9 mouse cellular contexts compared by ENCODE assay signal in the genomic region with DNA sequence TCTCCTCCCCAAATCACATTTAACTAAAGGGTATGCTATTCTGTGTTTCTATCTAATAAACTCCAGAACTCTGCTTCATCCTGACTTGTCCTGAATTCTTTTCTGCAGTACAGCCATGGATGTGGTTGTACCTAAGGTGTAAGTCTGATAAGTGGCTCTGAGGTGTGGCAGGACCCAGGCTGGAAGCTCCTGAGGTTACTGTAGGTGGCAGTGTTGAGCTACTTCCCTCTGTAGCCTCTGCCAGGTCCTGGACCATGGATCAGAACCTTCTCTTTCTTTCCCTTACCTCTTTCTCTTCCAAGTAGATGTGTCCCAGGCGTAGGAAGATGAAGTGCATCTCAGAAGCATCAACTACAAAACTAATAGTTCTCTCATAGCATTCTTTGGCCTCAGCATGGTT. TPM values are rescaled to one million over a fixed set of nuclear protein-coding genes. Genes with fewer than 3 reads are reported as not detected.
DNase-seq lines count a peak whose midpoint lies in the region; ATAC-seq and TF ChIP-seq lines count a peak whose summit lies in the region.
"Had no signal": no experiment of that assay in that cellular context is flagged by ENCODE, and none has a peak within 500 bp of the region (broad histone marks: within the 10 kb centered on the region; RNA-seq: fewer than 3 reads in every experiment).

No protein-coding gene starts in this region.

- H3K36me3 ChIP-seq in kidney, adult 2 months (ENCODE audit: control insufficient read depth, insufficient read depth, low read length), result no peaks in the 10 kb centered on the region
- no peaks in the 10 kb centered on the region for H3K36me3 ChIP-seq in kidney, embryonic 14.5 days (ENCODE audit: control insufficient read depth, insufficient read depth, low read length)
- no peaks in the 10 kb centered on the region for H3K36me3 ChIP-seq in G1E (replicated peaks)
- no peaks in the 10 kb centered on the region for H3K36me3 ChIP-seq in intestine, postnatal 0 days (ENCODE audit: control insufficient read depth, insufficient read depth)

- TF ChIP-seq POLR2A in kidney, adult 2 months (IDR thresholded peaks at IDR 0.05; ENCODE audit: low read depth, low read length), result no peak

- no peaks in the 10 kb centered on the region for H3K4me1 ChIP-seq in kidney, adult 2 months (ENCODE audit: control insufficient read depth, insufficient read depth, low read length)
- no peaks in the 10 kb centered on the region for H3K4me1 ChIP-seq in kidney, embryonic 14.5 days (ENCODE audit: control insufficient read depth, insufficient read depth, low read length)
- peaks cover 4% of the 10 kb centered on the region; the same call in 1 of the 2 replicates for H3K4me1 ChIP-seq in G1E (ENCODE audit: insufficient read depth, low read depth, low read length)
- no peaks in the 10 kb centered on the region for H3K4me1 ChIP-seq in intestine, postnatal 0 days (replicated peaks; ENCODE audit: control insufficient read depth, insufficient read depth, low read length)

- H3K9me3 ChIP-seq in kidney, embryonic 14.5 days (ENCODE audit: control insufficient read depth, low read length), result no peaks in the 10 kb centered on the region
- H3K9me3 ChIP-seq in G1E (replicated peaks), result no peaks in the 10 kb centered on the region
- no peaks in the 10 kb centered on the region for H3K9me3 ChIP-seq in intestine, postnatal 0 days (ENCODE audit: control insufficient read depth)
- H3K9me3 ChIP-seq: megakaryocyte, embryonic 14.5 days had no signal

- no peak overlapping the region for H3K4me2 ChIP-seq in kidney, embryonic 14.5 days (replicated peaks; ENCODE audit: low read depth, low read length)
- no peak overlapping the region for H3K4me2 ChIP-seq in intestine, postnatal 0 days (replicated peaks; ENCODE audit: low read depth)

- no peaks in the 10 kb centered on the region for H3K27me3 ChIP-seq in kidney, adult 2 months (replicated peaks; ENCODE audit: control insufficient read depth, insufficient read depth, low read length)
- no peaks in the 10 kb centered on the region for H3K27me3 ChIP-seq in kidney, embryonic 14.5 days (ENCODE audit: control insufficient read depth, insufficient read depth, low read length)
- peaks cover 4% of the 10 kb centered on the region; the same call in 1 of the 2 replicates for H3K27me3 ChIP-seq in G1E (ENCODE audit: insufficient read depth, low read length)
- no peaks in the 10 kb centered on the region for H3K27me3 ChIP-seq in intestine, postnatal 0 days (replicated peaks; ENCODE audit: control insufficient read depth, insufficient read depth, low read length)

- WGBS in kidney, adult 2 months, result 46% methylated on average over 1 of the region's 1 CpGs
- WGBS in kidney, embryonic 14.5 days, result 72% methylated on average over 1 of the region's 1 CpGs
- 41% methylated on average over 1 of the region's 1 CpGs for WGBS in intestine, postnatal 0 days

- no peak overlapping the region for H3K27ac ChIP-seq in kidney, adult 2 months (ENCODE audit: insufficient read depth, low read depth, low read length)
- H3K27ac ChIP-seq in kidney, embryonic 14.5 days (ENCODE audit: low read depth, low read length), result no peak overlapping the region
- H3K27ac ChIP-seq in intestine, postnatal 0 days (ENCODE audit: low read depth, low read length), result no peak overlapping the region

- no peak overlapping the region for H3K4me3 ChIP-seq in kidney, adult 2 months (ENCODE audit: insufficient read depth, low read depth, low read length)
- H3K4me3 ChIP-seq in kidney, embryonic 14.5 days (ENCODE audit: low read length), result no peak overlapping the region
- no peak overlapping the region for H3K4me3 ChIP-seq in G1E (ENCODE audit: low read depth, low read length)
- H3K4me3 ChIP-seq in intestine, postnatal 0 days (ENCODE audit: low read depth, low read length), result no peak overlapping the region
- H3K4me3 ChIP-seq: megakaryocyte, embryonic 14.5 days had no signal

- no peak for ATAC-seq in kidney, embryonic 14.5 days (ENCODE audit: low FRiP score, low TSS enrichment)
- no peak; the same call in 1 of the 2 replicates for ATAC-seq in G1E (ENCODE audit: extremely low read depth, insufficient number of reproducible peaks, low FRiP score, poor library complexity, severe bottlenecking)
- no peak for ATAC-seq in intestine, postnatal 0 days
- ATAC-seq in megakaryocyte progenitor cell, adult 5-6 weeks (replicated peaks; ENCODE audit: poor library complexity), result peak; percentile 96

- no peak overlapping the region for H3K9ac ChIP-seq in kidney, embryonic 14.5 days (ENCODE audit: low read depth, low read length)
- H3K9ac ChIP-seq in intestine, postnatal 0 days (ENCODE audit: low read depth, low read length), result no peak overlapping the region

- TF ChIP-seq CTCF in kidney, adult 2 months (conservative IDR thresholded peaks at IDR 0.05; ENCODE audit: insufficient read depth, insufficient read length, low read depth, low read length), result peak; percentile 76
- peak; percentile 31; the same call in 1 of the 2 replicates for TF ChIP-seq CTCF in G1E (IDR thresholded peaks at IDR 0.05; ENCODE audit: low read depth, low read length)
- TF ChIP-seq CTCF in intestine, postnatal 0 days (IDR thresholded peaks at IDR 0.05; ENCODE audit: low read depth), result peak; percentile 76

- peak; percentile 58 for DNase-seq in adrenal gland, postnatal 10 days
- no peak for DNase-seq in adrenal gland, postnatal 25 days
- DNase-seq in kidney, adult 2 months, result peak; percentile 58
- peak; percentile 28 for DNase-seq in G1E (ENCODE audit: low spot score)
- no peak for DNase-seq in urinary bladder, postnatal 10 days (ENCODE audit: low spot score)

RNA-seq across cellular contexts. Expression of a gene that starts 6.6 kb away (rescaled TPM):
- 100 to 1,000 TPM in 1 of 2 experiments, 10 to 100 TPM in 1; 93.8 to 101 TPM for total RNA-seq in adrenal gland, postnatal 10 days (2021)
- total RNA-seq in adrenal gland, postnatal 25 days (2021), result 51.0 and 53.3 TPM in 2 replicates
- 59.5 and 63.7 TPM in 2 replicates for polyA plus RNA-seq in kidney, adult 2 months (2012; rRNA removed)
- polyA plus RNA-seq in kidney, embryonic 14.5 days (2014; fragmentation: Nextera tagmentation; extraction: Ambion mirVana), result 96.3 and 110 TPM in 2 replicates
- total RNA-seq in G1E (2014; fragmentation: Nextera tagmentation), result 23.9 and 25.8 TPM in 2 replicates
- total RNA-seq in G1E (2017), result 73.6 and 106 TPM in 2 replicates
- 28.6 and 35.8 TPM in 2 replicates for polyA plus RNA-seq in G1E (2012)
- polyA plus RNA-seq in intestine, postnatal 0 days (2015; fragmentation: Nextera tagmentation; extraction: Ambion mirVana), result 78.3 and 80.4 TPM in 2 replicates
- total RNA-seq in megakaryocyte progenitor cell, adult 5-6 weeks (2015), result 89.6 and 90.7 TPM in 2 replicates
- 43.4 and 45.8 TPM in 2 replicates for total RNA-seq in megakaryocyte progenitor cell, adult 5-6 weeks (2017)

RNA-seq across cellular contexts. Expression of a gene that starts 11.4 kb away (rescaled TPM):
- total RNA-seq in adrenal gland, postnatal 10 days (2021), result 10 to 100 TPM; 33.7 to 36.6 TPM
- total RNA-seq in adrenal gland, postnatal 25 days (2021), result 35.2 and 39.1 TPM in 2 replicates
- polyA plus RNA-seq in kidney, adult 2 months (2012; rRNA removed), result 13.6 and 16.9 TPM in 2 replicates
- 137 and 153 TPM in 2 replicates for polyA plus RNA-seq in kidney, embryonic 14.5 days (2014; fragmentation: Nextera tagmentation; extraction: Ambion mirVana)
- 83.3 and 105 TPM in 2 replicates for total RNA-seq in G1E (2014; fragmentation: Nextera tagmentation)
- 222 and 259 TPM in 2 replicates for total RNA-seq in G1E (2017)
- polyA plus RNA-seq in G1E (2012), result 129 and 178 TPM in 2 replicates
- polyA plus RNA-seq in intestine, postnatal 0 days (2015; fragmentation: Nextera tagmentation; extraction: Ambion mirVana), result 39.3 and 41.5 TPM in 2 replicates
- total RNA-seq in megakaryocyte progenitor cell, adult 5-6 weeks (2015), result 75.2 and 78.3 TPM in 2 replicates
- total RNA-seq in megakaryocyte progenitor cell, adult 5-6 weeks (2017), result 250 and 274 TPM in 2 replicates

RNA-seq across cellular contexts. Expression of a gene that starts 52.0 kb away (rescaled TPM):
- 1 to 10 TPM; 1.9 to 2.7 TPM for total RNA-seq in adrenal gland, postnatal 10 days (2021)
- 0.90 and 2.6 TPM in 2 replicates for total RNA-seq in adrenal gland, postnatal 25 days (2021)
- polyA plus RNA-seq in kidney, adult 2 months (2012; rRNA removed), result 0.77 and 1.0 TPM in 2 replicates
- 0.39 and 0.72 TPM in 2 replicates for polyA plus RNA-seq in kidney, embryonic 14.5 days (2014; fragmentation: Nextera tagmentation; extraction: Ambion mirVana)
- not detected in 2 replicates for total RNA-seq in G1E (2014; fragmentation: Nextera tagmentation)
- 0.23 TPM in 1 of 2 replicates, not detected in the other for total RNA-seq in G1E (2017)
- polyA plus RNA-seq in G1E (2012), result not detected in 2 replicates
- not detected in 2 replicates for polyA plus RNA-seq in intestine, postnatal 0 days (2015; fragmentation: Nextera tagmentation; extraction: Ambion mirVana)
- total RNA-seq in megakaryocyte progenitor cell, adult 5-6 weeks (2015), result not detected in 2 replicates
- not detected in 2 replicates for total RNA-seq in megakaryocyte progenitor cell, adult 5-6 weeks (2017)

RNA-seq across cellular contexts. Expression of a gene that starts 52.1 kb away (rescaled TPM):
- 10 to 100 TPM; 29.3 to 35.3 TPM for total RNA-seq in adrenal gland, postnatal 10 days (2021)
- 40.0 and 44.5 TPM in 2 replicates for total RNA-seq in adrenal gland, postnatal 25 days (2021)
- polyA plus RNA-seq in kidney, adult 2 months (2012; rRNA removed), result 38.4 and 39.3 TPM in 2 replicates
- polyA plus RNA-seq in kidney, embryonic 14.5 days (2014; fragmentation: Nextera tagmentation; extraction: Ambion mirVana), result 33.0 and 44.4 TPM in 2 replicates
- total RNA-seq in G1E (2014; fragmentation: Nextera tagmentation), result 38.5 and 42.3 TPM in 2 replicates
- 27.4 and 29.9 TPM in 2 replicates for total RNA-seq in G1E (2017)
- 12.2 and 15.6 TPM in 2 replicates for polyA plus RNA-seq in G1E (2012)
- polyA plus RNA-seq in intestine, postnatal 0 days (2015; fragmentation: Nextera tagmentation; extraction: Ambion mirVana), result 12.8 and 13.2 TPM in 2 replicates
- total RNA-seq in megakaryocyte progenitor cell, adult 5-6 weeks (2015), result 21.1 and 30.8 TPM in 2 replicates
- total RNA-seq in megakaryocyte progenitor cell, adult 5-6 weeks (2017), result 21.9 and 26.6 TPM in 2 replicates

RNA-seq across cellular contexts. Expression of a gene that starts 52.1 kb away (rescaled TPM):
- 10 to 100 TPM; 38.8 to 42.3 TPM for total RNA-seq in adrenal gland, postnatal 10 days (2021)
- 40.3 TPM in 2 replicates for total RNA-seq in adrenal gland, postnatal 25 days (2021)
- 21.4 and 22.7 TPM in 2 replicates for polyA plus RNA-seq in kidney, adult 2 months (2012; rRNA removed)
- 49.6 and 66.1 TPM in 2 replicates for polyA plus RNA-seq in kidney, embryonic 14.5 days (2014; fragmentation: Nextera tagmentation; extraction: Ambion mirVana)
- total RNA-seq in G1E (2014; fragmentation: Nextera tagmentation), result 66.1 and 79.6 TPM in 2 replicates
- 62.5 and 63.9 TPM in 2 replicates for total RNA-seq in G1E (2017)
- polyA plus RNA-seq in G1E (2012), result 56.6 and 58.0 TPM in 2 replicates
- 13.5 and 15.5 TPM in 2 replicates for polyA plus RNA-seq in intestine, postnatal 0 days (2015; fragmentation: Nextera tagmentation; extraction: Ambion mirVana)
- total RNA-seq in megakaryocyte progenitor cell, adult 5-6 weeks (2015), result 44.2 and 45.9 TPM in 2 replicates
- total RNA-seq in megakaryocyte progenitor cell, adult 5-6 weeks (2017), result 67.3 and 71.2 TPM in 2 replicates

Comparison
In these comparisons a context has a peak if more than half of its experiments do, and no peak if none do; other contexts are left out.
1. DNase-seq: peak in adrenal gland, postnatal 10 days (single experiment), kidney, adult 2 months (single experiment) and G1E (single experiment); none in adrenal gland, postnatal 25 days (single experiment) and urinary bladder, postnatal 10 days (single experiment).
2. Peak in every context shown above with its lines, with median percentiles within 50 percentile points of each other: CTCF ChIP-seq.